Mouse (Mus musculus): Measurements from ENCODE around the gene Arid1b. TPM values are rescaled to one million over a fixed set of nuclear protein-coding genes. Genes with fewer than 3 reads are reported as not detected.

The Arid1b gene
- polyA plus RNA-seq, 1 experiment: 59.4 TPM

DNA sequence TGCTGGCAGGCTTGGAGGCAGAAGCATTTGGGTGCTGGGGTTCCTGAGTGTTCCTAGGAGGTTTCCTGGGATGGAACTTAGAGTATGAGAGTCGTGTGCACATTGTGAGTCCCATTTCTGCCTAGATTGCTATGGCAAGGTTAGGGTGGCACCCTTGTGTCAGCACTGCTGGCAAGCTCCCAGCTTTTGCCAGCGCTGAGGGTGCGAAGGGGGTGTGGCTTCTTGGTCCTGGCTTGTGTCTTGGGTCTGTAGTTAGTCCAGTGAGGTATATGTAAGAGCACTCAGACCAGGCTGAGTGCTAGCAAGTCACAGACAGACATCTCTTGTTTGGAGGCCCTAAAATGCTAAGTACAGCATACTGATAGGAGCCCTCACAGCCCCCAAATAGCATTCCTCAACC is 270.7 kb downstream of the Arid1b start:
- H3K4me1 ChIP-seq (ENCODE audit: control insufficient read depth, insufficient read depth, insufficient read length, low read length): no peaks in the 10 kb centered on the region
- H3K36me3 ChIP-seq (ENCODE audit: control insufficient read depth, insufficient read depth, low read length): peaks cover 12% of the 10 kb centered on the region; the same call in 1 of the 2 replicates
- TF ChIP-seq POLR2A (IDR thresholded peaks at IDR 0.05; ENCODE audit: low read depth, low read length): no peak
- no peak for TF ChIP-seq CTCF (IDR thresholded peaks at IDR 0.05; ENCODE audit: extremely low read depth, insufficient read length, insufficient replicate concordance, low read depth, low read length)
- no peak overlapping the region for H3K27ac ChIP-seq (ENCODE audit: insufficient read depth, low read depth, low read length)
- WGBS: 66% methylated on average over 3 of the region's 3 CpGs
- no peaks in the 10 kb centered on the region for H3K27me3 ChIP-seq (ENCODE audit: control insufficient read depth, insufficient read depth, low read length)
- no peak overlapping the region for H3K4me3 ChIP-seq (ENCODE audit: low read depth, low read length)

DNA sequence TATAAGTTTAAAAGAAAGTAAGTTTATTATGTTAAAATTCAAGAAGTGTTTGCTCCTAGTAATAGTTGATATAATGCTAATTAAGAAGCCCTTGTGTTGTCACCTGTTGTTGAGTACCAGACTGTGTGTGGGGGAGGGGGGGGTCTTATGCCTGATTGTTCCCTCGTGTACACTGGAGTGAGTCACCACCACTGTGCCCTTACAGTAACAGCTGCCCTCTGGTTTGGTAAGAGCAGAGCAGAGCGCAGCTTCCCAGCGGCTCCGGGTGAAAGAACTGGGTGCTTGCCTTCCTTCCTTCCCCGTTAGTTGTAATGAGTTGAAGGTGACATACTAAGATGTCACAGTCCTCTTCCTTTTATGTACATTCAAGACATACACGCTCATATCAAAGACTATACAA is 271.5 kb downstream of the Arid1b start:
- H3K36me3 ChIP-seq (ENCODE audit: control insufficient read depth, insufficient read depth, low read length): peaks cover 12% of the 10 kb centered on the region; the same call in 1 of the 2 replicates
- 88% methylated on average over 6 of the region's 6 CpGs for whole genome bisulfite sequencing
- H3K27ac ChIP-seq (ENCODE audit: insufficient read depth, low read depth, low read length): no peak overlapping the region
- no peaks in the 10 kb centered on the region for H3K27me3 ChIP-seq (ENCODE audit: control insufficient read depth, insufficient read depth, low read length)
- TF ChIP-seq CTCF (IDR thresholded peaks at IDR 0.05; ENCODE audit: extremely low read depth, insufficient read length, insufficient replicate concordance, low read depth, low read length) (no peak), POLR2A (IDR thresholded peaks at IDR 0.05; ENCODE audit: low read depth, low read length) (no peak)
- no peaks in the 10 kb centered on the region for H3K4me1 ChIP-seq (ENCODE audit: control insufficient read depth, insufficient read depth, insufficient read length, low read length)
- H3K4me3 ChIP-seq (ENCODE audit: low read depth, low read length): no peak overlapping the region

DNA sequence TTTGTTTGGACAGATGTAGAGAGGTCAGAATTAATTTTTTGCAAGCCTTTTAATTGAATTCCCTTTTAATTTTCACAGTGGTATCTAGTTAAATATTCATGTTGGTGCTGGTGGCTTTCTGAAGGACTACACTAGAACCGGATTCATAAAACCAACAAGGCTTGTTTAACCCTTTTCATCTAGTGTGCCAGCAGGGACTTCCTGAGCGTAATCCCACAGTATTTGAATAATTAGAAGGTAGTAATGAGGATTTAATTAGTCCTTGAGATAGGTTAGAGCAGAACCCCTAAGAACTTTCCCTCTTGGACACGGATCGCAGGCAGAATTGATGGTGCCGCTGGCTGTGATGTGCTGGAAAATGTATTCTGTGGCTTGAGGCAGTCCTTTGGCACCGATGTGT is 273.6 kb downstream of the Arid1b start:
- 92% methylated on average over 6 of the region's 6 CpGs for WGBS
- TF ChIP-seq CTCF (IDR thresholded peaks at IDR 0.05; ENCODE audit: extremely low read depth, insufficient read length, insufficient replicate concordance, low read depth, low read length) (no peak), POLR2A (IDR thresholded peaks at IDR 0.05; ENCODE audit: low read depth, low read length) (no peak)
- H3K36me3 ChIP-seq (ENCODE audit: control insufficient read depth, insufficient read depth, low read length): peaks cover 12% of the 10 kb centered on the region; the same call in 1 of the 2 replicates

GRCm38 (mm10) chr17:5269302-5269701 is 275.2 kb downstream of the Arid1b start:
- WGBS: 89% methylated on average over 10 of the region's 10 CpGs
- H3K4me3 ChIP-seq (ENCODE audit: low read depth, low read length): no peak overlapping the region
- H3K36me3 ChIP-seq (ENCODE audit: control insufficient read depth, insufficient read depth, low read length): peaks cover 12% of the 10 kb centered on the region; the same call in 1 of the 2 replicates
- no peaks in the 10 kb centered on the region for H3K27me3 ChIP-seq (ENCODE audit: control insufficient read depth, insufficient read depth, low read length)
- no peaks in the 10 kb centered on the region for H3K4me1 ChIP-seq (ENCODE audit: control insufficient read depth, insufficient read depth, insufficient read length, low read length)
- TF ChIP-seq CTCF (IDR thresholded peaks at IDR 0.05; ENCODE audit: extremely low read depth, insufficient read length, insufficient replicate concordance, low read depth, low read length) (no peak), POLR2A (IDR thresholded peaks at IDR 0.05; ENCODE audit: low read depth, low read length) (no peak)
- no peak overlapping the region for H3K27ac ChIP-seq (ENCODE audit: insufficient read depth, low read depth, low read length)

More for the DNA sequence above, 273.6 kb downstream of the Arid1b start:
- Histone ChIP-seq H3K4me1 (ENCODE audit: control insufficient read depth, insufficient read depth, insufficient read length, low read length) (no peaks in the 10 kb centered on the region), H3K4me3 (ENCODE audit: low read depth, low read length) (no peak overlapping the region), H3K27me3 (ENCODE audit: control insufficient read depth, insufficient read depth, low read length) (no peaks in the 10 kb centered on the region), H3K27ac (ENCODE audit: insufficient read depth, low read depth, low read length) (no peak overlapping the region)

- TF ChIP-seq CTCF (IDR thresholded peaks at IDR 0.05; ENCODE audit: extremely low read depth, insufficient read length, insufficient replicate concordance, low read depth, low read length) (no peak), POLR2A (IDR thresholded peaks at IDR 0.05; ENCODE audit: low read depth, low read length) (no peak)
- H3K36me3 ChIP-seq (ENCODE audit: control insufficient read depth, insufficient read depth, low read length): peaks cover 12% of the 10 kb centered on the region; the same call in 1 of the 2 replicates
- H3K27ac ChIP-seq (ENCODE audit: insufficient read depth, low read depth, low read length): no peak overlapping the region
- H3K27me3 ChIP-seq (ENCODE audit: control insufficient read depth, insufficient read depth, low read length): no peaks in the 10 kb centered on the region
- H3K4me3 ChIP-seq (ENCODE audit: low read depth, low read length): no peak overlapping the region
- WGBS: 93% methylated on average over 16 of the region's 16 CpGs
- H3K4me1 ChIP-seq (ENCODE audit: control insufficient read depth, insufficient read depth, insufficient read length, low read length): no peaks in the 10 kb centered on the region
These were observed 275.6 kb downstream of the Arid1b start for GRCm38 (mm10) chr17:5269774-5270173.

GRCm38 (mm10) chr17:5270823-5271222 is 276.7 kb downstream of the Arid1b start:
- Histone ChIP-seq H3K27me3 (ENCODE audit: control insufficient read depth, insufficient read depth, low read length) (no peaks in the 10 kb centered on the region), H3K4me3 (ENCODE audit: low read depth, low read length) (no peak overlapping the region), H3K36me3 (ENCODE audit: control insufficient read depth, insufficient read depth, low read length) (peaks cover 10% of the 10 kb centered on the region; the same call in 1 of the 2 replicates), H3K27ac (ENCODE audit: insufficient read depth, low read depth, low read length) (no peak overlapping the region), H3K4me1 (ENCODE audit: control insufficient read depth, insufficient read depth, insufficient read length, low read length) (no peaks in the 10 kb centered on the region)
- WGBS: 84% methylated on average over 6 of the region's 6 CpGs
- TF ChIP-seq CTCF (IDR thresholded peaks at IDR 0.05; ENCODE audit: extremely low read depth, insufficient read length, insufficient replicate concordance, low read depth, low read length) (no peak), POLR2A (IDR thresholded peaks at IDR 0.05; ENCODE audit: low read depth, low read length) (no peak)

DNA sequence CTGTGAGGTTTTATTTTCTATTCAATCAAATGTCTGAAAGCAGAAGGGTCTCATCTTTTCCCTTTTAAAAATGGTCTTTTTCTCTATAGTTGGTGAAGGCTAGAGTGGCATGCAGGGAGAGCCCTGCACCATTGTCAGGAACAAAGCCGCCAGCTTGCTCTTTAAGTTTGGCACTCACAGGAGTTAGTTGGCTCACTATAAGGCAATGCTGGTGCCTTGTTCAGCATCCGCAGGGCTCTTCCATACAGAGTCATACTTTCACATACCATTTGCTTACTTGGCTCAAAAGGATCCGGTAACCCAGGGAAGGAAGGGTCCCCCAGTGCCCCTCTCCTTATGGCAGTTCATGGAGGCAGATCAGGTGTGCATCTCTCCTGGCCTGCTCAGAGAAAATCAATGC is 279.0 kb downstream of the Arid1b start:
- H3K4me1 ChIP-seq (ENCODE audit: control insufficient read depth, insufficient read depth, insufficient read length, low read length): no peaks in the 10 kb centered on the region
- WGBS: 95% methylated on average over 3 of the region's 3 CpGs
- H3K27ac ChIP-seq (ENCODE audit: insufficient read depth, low read depth, low read length): no peak overlapping the region
- H3K27me3 ChIP-seq (ENCODE audit: control insufficient read depth, insufficient read depth, low read length): no peaks in the 10 kb centered on the region
- H3K4me3 ChIP-seq (ENCODE audit: low read depth, low read length): no peak overlapping the region
- H3K36me3 ChIP-seq (ENCODE audit: control insufficient read depth, insufficient read depth, low read length): peaks cover 8% of the 10 kb centered on the region; the same call in 1 of the 2 replicates
- TF ChIP-seq POLR2A (IDR thresholded peaks at IDR 0.05; ENCODE audit: low read depth, low read length): no peak
- no peak for TF ChIP-seq CTCF (IDR thresholded peaks at IDR 0.05; ENCODE audit: extremely low read depth, insufficient read length, insufficient replicate concordance, low read depth, low read length)

Data from small intestine, adult 2 months (tissue).